Mouse (Mus musculus) granulocyte monocyte progenitor cell, adult 5-6 weeks (primary cell): ENCODE measurements at regions not wholly inside any gene's neighbourhood (a gene's known extent, or its start where the extent isn't known, plus 50 kb on each side); places are given as distances from the start of the nearest gene placed in this dataset.
"Not testable (repeated sequence)": the region's sequence is repeated elsewhere in the genome, so short reads cannot be mapped to it uniquely, and the experiment has no call there.

ENCODE experiments used
- ATAC-seq: replicated peaks from 2 replicates; pipeline ENCODE4 v1.8.0; 2016; ENCODE audit warnings: mild to moderate bottlenecking, moderate TSS enrichment, inconsistent platforms; ENCODE audit not compliant: poor library complexity, severe bottlenecking

- no peak for ATAC-seq
Measured at GRCm38 (mm10) chr7:73688451-73688850, 51.7 kb upstream of the Fam174b start.

GRCm38 (mm10) chr7:73686245-73686644, 53.9 kb upstream of the Fam174b start:
- ATAC-seq, result not testable (repeated sequence)

- no peak for ATAC-seq
Measured at GRCm38 (mm10) chr7:73682756-73683155, 57.3 kb upstream of the Fam174b start.

GRCm38 (mm10) chr7:73670598-73670997, 69.5 kb upstream of the Fam174b start:
- ATAC-seq, result no peak

- no peak for ATAC-seq
Measured at GRCm38 (mm10) chr7:73668791-73669190, 71.3 kb upstream of the Fam174b start.

- no peak for ATAC-seq
Measured at GRCm38 (mm10) chr7:73666921-73667675, 73.0 kb upstream of the Fam174b start.

GRCm38 (mm10) chr7:73664962-73665361, 75.1 kb upstream of the Fam174b start:
- no peak for ATAC-seq

GRCm38 (mm10) chr7:73662536-73662935, 77.6 kb upstream of the Fam174b start:
- ATAC-seq, result no peak

GRCm38 (mm10) chr7:73661901-73662300, 78.2 kb upstream of the Fam174b start:
- ATAC-seq, result no peak

GRCm38 (mm10) chr7:73659551-73659950, 80.6 kb upstream of the Fam174b start:
- ATAC-seq, result no peak

- ATAC-seq, result no peak
Measured at GRCm38 (mm10) chr7:73657283-73657682, 82.8 kb upstream of the Fam174b start.

GRCm38 (mm10) chr7:73656424-73656795, 83.7 kb upstream of the Fam174b start:
- not testable (repeated sequence) for ATAC-seq

- ATAC-seq, result peak; percentile 70
Measured at GRCm38 (mm10) chr7:73655787-73656423, 84.2 kb upstream of the Fam174b start.

- ATAC-seq, result peak; percentile 75
Measured at GRCm38 (mm10) chr7:73654193-73654871, 85.8 kb upstream of the Fam174b start.

GRCm38 (mm10) chr7:73650909-73651308, 89.2 kb upstream of the Fam174b start:
- ATAC-seq, result no peak

- peak; percentile 94 for ATAC-seq
Measured at GRCm38 (mm10) chr7:73648010-73648409, 92.1 kb upstream of the Fam174b start.

GRCm38 (mm10) chr7:73647140-73647539, 93.0 kb upstream of the Fam174b start:
- ATAC-seq, result no peak

GRCm38 (mm10) chr7:73646711-73647110, 93.4 kb upstream of the Fam174b start:
- peak; percentile 32; the same call in 1 of the 2 replicates for ATAC-seq

- no peak for ATAC-seq
Measured at GRCm38 (mm10) chr7:73644362-73644904, 95.7 kb upstream of the Fam174b start.

GRCm38 (mm10) chr7:73643993-73644335, 96.1 kb upstream of the Fam174b start:
- ATAC-seq, result no peak; the same call in 1 of the 2 replicates
